Mouse (Mus musculus): ENCODE data around the gene Ddx47. TPM values are rescaled to one million over a fixed set of nuclear protein-coding genes. Genes with fewer than 3 reads are reported as not detected.

Gene Ddx47
- total and polyA plus RNA-seq, 3 experiments, result 12.5 to 133 (median 81.3) TPM

GRCm38 (mm10) chr6:135029246-135029645 lies 17.8 kb downstream of the Ddx47 start:
- no peak for ATAC-seq (ENCODE audit: extremely low read depth, insufficient number of reproducible peaks, low FRiP score, poor library complexity, severe bottlenecking)
- H3K4me1 ChIP-seq (ENCODE audit: insufficient read depth, low read depth, low read length), result no peaks in the 10 kb centered on the region
- no peaks in the 10 kb centered on the region for H3K9me3 ChIP-seq (replicated peaks)
- peaks cover 15% of the 10 kb centered on the region for H3K36me3 ChIP-seq (replicated peaks)
- TF ChIP-seq TAL1 (conservative IDR thresholded peaks at IDR 0.05; ENCODE audit: low read depth, low read length) (no peak), GATA2 (IDR thresholded peaks at IDR 0.05; ENCODE audit: borderline replicate concordance, low read depth, low read length) (no peak), GATA1 (IDR thresholded peaks at IDR 0.05; ENCODE audit: borderline replicate concordance, low read length) (no peak), CTCF (IDR thresholded peaks at IDR 0.05; ENCODE audit: low read depth, low read length) (no peak), POLR2AphosphoS5 (IDR thresholded peaks at IDR 0.05; ENCODE audit: insufficient replicate concordance, low read depth, low read length) (no peak)
- DNase-seq (ENCODE audit: low spot score), result no peak
- peaks cover 2% of the 10 kb centered on the region; the same call in 1 of the 2 replicates for H3K27me3 ChIP-seq (ENCODE audit: insufficient read depth, low read length)
- no peak overlapping the region for H3K4me3 ChIP-seq (ENCODE audit: low read depth, low read length)

DNA sequence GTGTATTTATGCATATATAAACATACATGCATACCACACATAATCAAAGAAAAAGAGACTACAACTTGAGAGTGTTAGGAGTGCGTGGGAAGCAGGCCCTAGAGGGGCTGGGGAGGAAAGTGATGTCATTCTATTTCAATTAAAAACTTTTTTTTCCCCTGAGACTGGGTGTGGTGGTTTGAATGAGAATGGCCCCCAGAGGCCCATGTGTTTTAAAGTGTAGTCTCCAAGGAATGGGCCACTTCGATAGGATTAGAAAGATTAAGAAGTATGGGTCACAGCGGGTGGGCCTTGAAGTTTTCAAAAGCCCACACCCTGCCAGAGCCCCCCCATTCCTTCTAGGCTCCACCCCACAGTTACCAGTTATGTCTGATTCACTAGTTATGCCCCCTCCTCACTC lies 27.3 kb downstream of the Ddx47 start:
- no peaks in the 10 kb centered on the region for H3K36me3 ChIP-seq (replicated peaks)
- no peaks in the 10 kb centered on the region for H3K9me3 ChIP-seq (replicated peaks)
- no peaks in the 10 kb centered on the region for H3K4me1 ChIP-seq (ENCODE audit: insufficient read depth, low read depth, low read length)
- DNase-seq (ENCODE audit: low spot score) (no peak), ATAC-seq (ENCODE audit: extremely low read depth, insufficient number of reproducible peaks, low FRiP score, poor library complexity, severe bottlenecking) (no peak)
- TF ChIP-seq GATA2 (IDR thresholded peaks at IDR 0.05; ENCODE audit: borderline replicate concordance, low read depth, low read length) (no peak), GATA1 (IDR thresholded peaks at IDR 0.05; ENCODE audit: borderline replicate concordance, low read length) (no peak), POLR2AphosphoS5 (IDR thresholded peaks at IDR 0.05; ENCODE audit: insufficient replicate concordance, low read depth, low read length) (no peak), TAL1 (conservative IDR thresholded peaks at IDR 0.05; ENCODE audit: low read depth, low read length) (no peak), CTCF (IDR thresholded peaks at IDR 0.05; ENCODE audit: low read depth, low read length) (no peak)
- H3K4me3 ChIP-seq (ENCODE audit: low read depth, low read length), result no peak overlapping the region
- H3K27me3 ChIP-seq (ENCODE audit: insufficient read depth, low read length), result peaks cover 20% of the 10 kb centered on the region

- ATAC-seq (ENCODE audit: extremely low read depth, insufficient number of reproducible peaks, low FRiP score, poor library complexity, severe bottlenecking), result no peak
- H3K36me3 ChIP-seq (replicated peaks), result no peaks in the 10 kb centered on the region
- peaks cover 18% of the 10 kb centered on the region for H3K27me3 ChIP-seq (ENCODE audit: insufficient read depth, low read length)
- peaks cover 4% of the 10 kb centered on the region; the same call in 1 of the 2 replicates for H3K4me1 ChIP-seq (ENCODE audit: insufficient read depth, low read depth, low read length)
- no peak overlapping the region for H3K4me3 ChIP-seq (ENCODE audit: low read depth, low read length)
- no peak for DNase-seq (ENCODE audit: low spot score)
- TF ChIP-seq GATA2 (IDR thresholded peaks at IDR 0.05; ENCODE audit: borderline replicate concordance, low read depth, low read length), result no peak
- TF ChIP-seq CTCF (IDR thresholded peaks at IDR 0.05; ENCODE audit: low read depth, low read length), result no peak
- TF ChIP-seq POLR2AphosphoS5 (IDR thresholded peaks at IDR 0.05; ENCODE audit: insufficient replicate concordance, low read depth, low read length), result no peak
- no peak for TF ChIP-seq GATA1 (IDR thresholded peaks at IDR 0.05; ENCODE audit: borderline replicate concordance, low read length)
- no peak for TF ChIP-seq TAL1 (conservative IDR thresholded peaks at IDR 0.05; ENCODE audit: low read depth, low read length)
- no peaks in the 10 kb centered on the region for H3K9me3 ChIP-seq (replicated peaks)
Observed at GRCm38 (mm10) chr6:135040275-135040871, 29.0 kb downstream of the Ddx47 start.

- H3K4me3 ChIP-seq (ENCODE audit: low read depth, low read length), result no peak overlapping the region
- H3K27me3 ChIP-seq (ENCODE audit: insufficient read depth, low read length), result peaks cover 18% of the 10 kb centered on the region
- H3K36me3 ChIP-seq (replicated peaks), result no peaks in the 10 kb centered on the region
- ATAC-seq (ENCODE audit: extremely low read depth, insufficient number of reproducible peaks, low FRiP score, poor library complexity, severe bottlenecking) (no peak), DNase-seq (ENCODE audit: low spot score) (no peak)
- TF ChIP-seq TAL1 (conservative IDR thresholded peaks at IDR 0.05; ENCODE audit: low read depth, low read length), result no peak
- TF ChIP-seq GATA1 (IDR thresholded peaks at IDR 0.05; ENCODE audit: borderline replicate concordance, low read length), result no peak
- TF ChIP-seq POLR2AphosphoS5 (IDR thresholded peaks at IDR 0.05; ENCODE audit: insufficient replicate concordance, low read depth, low read length), result no peak
- TF ChIP-seq CTCF (IDR thresholded peaks at IDR 0.05; ENCODE audit: low read depth, low read length), result no peak
- no peak for TF ChIP-seq GATA2 (IDR thresholded peaks at IDR 0.05; ENCODE audit: borderline replicate concordance, low read depth, low read length)
- no peaks in the 10 kb centered on the region for H3K9me3 ChIP-seq (replicated peaks)
- H3K4me1 ChIP-seq (ENCODE audit: insufficient read depth, low read depth, low read length), result peaks cover 5% of the 10 kb centered on the region; the same call in 1 of the 2 replicates
Observed at GRCm38 (mm10) chr6:135041930-135042329, 30.5 kb downstream of the Ddx47 start.

DNA sequence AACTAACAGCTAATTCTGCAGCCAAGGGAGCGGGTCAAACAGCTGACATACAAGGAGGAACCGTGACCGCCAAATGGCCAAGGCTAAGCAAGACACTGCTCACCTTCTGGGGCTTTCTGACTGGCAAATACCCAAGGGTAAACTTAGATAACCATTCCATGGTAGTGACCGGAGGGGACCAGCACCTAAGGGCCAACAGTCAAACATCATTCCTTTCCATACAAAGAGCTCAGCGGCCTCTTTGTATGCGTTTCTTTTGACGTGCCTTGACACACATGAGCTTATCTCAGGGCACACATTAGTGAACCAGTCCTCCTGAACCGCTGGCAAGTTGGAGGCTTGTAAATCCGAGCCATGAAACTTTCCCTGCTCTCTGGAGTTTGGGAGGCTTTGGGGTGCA lies 35.9 kb downstream of the Ddx47 start:
- H3K4me3 ChIP-seq (ENCODE audit: low read depth, low read length), result no peak overlapping the region
- H3K4me1 ChIP-seq (ENCODE audit: insufficient read depth, low read depth, low read length), result peaks cover 5% of the 10 kb centered on the region; the same call in 1 of the 2 replicates
- TF ChIP-seq POLR2AphosphoS5 (IDR thresholded peaks at IDR 0.05; ENCODE audit: insufficient replicate concordance, low read depth, low read length) (no peak), GATA2 (IDR thresholded peaks at IDR 0.05; ENCODE audit: borderline replicate concordance, low read depth, low read length) (no peak), GATA1 (IDR thresholded peaks at IDR 0.05; ENCODE audit: borderline replicate concordance, low read length) (no peak), CTCF (IDR thresholded peaks at IDR 0.05; ENCODE audit: low read depth, low read length) (no peak), TAL1 (conservative IDR thresholded peaks at IDR 0.05; ENCODE audit: low read depth, low read length) (no peak)
- ATAC-seq (ENCODE audit: extremely low read depth, insufficient number of reproducible peaks, low FRiP score, poor library complexity, severe bottlenecking) (no peak), DNase-seq (ENCODE audit: low spot score) (no peak)
- no peaks in the 10 kb centered on the region for H3K36me3 ChIP-seq (replicated peaks)
- H3K27me3 ChIP-seq (ENCODE audit: insufficient read depth, low read length), result no peaks in the 10 kb centered on the region; the same call in none of the 2 replicates
- H3K9me3 ChIP-seq (replicated peaks), result no peaks in the 10 kb centered on the region

GRCm38 (mm10) chr6:135048509-135048908 lies 37.1 kb downstream of the Ddx47 start:
- Histone ChIP-seq H3K36me3 (replicated peaks) (no peaks in the 10 kb centered on the region), H3K9me3 (replicated peaks) (no peaks in the 10 kb centered on the region), H3K4me1 (ENCODE audit: insufficient read depth, low read depth, low read length) (peaks cover 5% of the 10 kb centered on the region; the same call in 1 of the 2 replicates), H3K4me3 (ENCODE audit: low read depth, low read length) (no peak overlapping the region), H3K27me3 (ENCODE audit: insufficient read depth, low read length) (no peaks in the 10 kb centered on the region; the same call in none of the 2 replicates)
- DNase-seq (ENCODE audit: low spot score) (no peak), ATAC-seq (ENCODE audit: extremely low read depth, insufficient number of reproducible peaks, low FRiP score, poor library complexity, severe bottlenecking) (no peak)
- TF ChIP-seq CTCF (IDR thresholded peaks at IDR 0.05; ENCODE audit: low read depth, low read length) (no peak), TAL1 (conservative IDR thresholded peaks at IDR 0.05; ENCODE audit: low read depth, low read length) (no peak), GATA2 (IDR thresholded peaks at IDR 0.05; ENCODE audit: borderline replicate concordance, low read depth, low read length) (no peak), POLR2AphosphoS5 (IDR thresholded peaks at IDR 0.05; ENCODE audit: insufficient replicate concordance, low read depth, low read length) (no peak), GATA1 (IDR thresholded peaks at IDR 0.05; ENCODE audit: borderline replicate concordance, low read length) (no peak)

All from G1E (cell line).